Mouse (Mus musculus) cortical plate, adult 2 months (tissue): ENCODE measurements around the gene Nkd1.

ENCODE experiments used
- CTCF ChIP-seq: fragments of 200-500 bp; IDR thresholded peaks from 2 replicates; pipeline ENCODE4 v1.5.1; 2011; ENCODE audit warnings: mild to moderate bottlenecking, control low read depth, low read length; ENCODE audit not compliant: insufficient read depth; ENCODE audit errors: extremely low read depth
- POLR2A ChIP-seq: fragments of 200-500 bp; IDR thresholded peaks from 2 replicates; pipeline ENCODE4 v1.6.1; 2011; ENCODE audit warnings: mild to moderate bottlenecking, low read length, control low read depth; ENCODE audit not compliant: insufficient read depth; ENCODE audit errors: extremely low read depth

DNA sequence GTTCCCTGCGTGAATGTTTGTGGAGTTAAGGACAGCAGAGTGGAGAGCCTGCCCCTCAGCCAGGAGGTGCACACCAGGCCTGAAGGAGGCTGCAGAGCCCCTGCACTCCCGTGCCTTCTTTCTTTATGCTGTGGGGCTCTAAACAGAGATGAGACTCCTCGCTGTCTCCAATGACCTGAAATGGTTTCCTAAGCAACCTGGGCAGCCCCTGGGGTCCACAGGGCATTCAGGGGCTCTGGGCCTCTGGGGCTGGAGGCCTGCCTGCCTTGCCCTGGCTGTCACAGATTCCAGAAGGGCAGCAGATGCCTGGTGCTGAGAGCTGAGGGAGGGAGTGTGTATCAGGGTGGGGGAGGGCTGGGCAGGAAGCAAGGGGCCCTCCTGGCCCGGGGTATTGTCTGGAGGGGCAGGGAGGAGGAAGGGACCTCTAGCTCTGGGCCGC, 32.7 kb upstream of the Nkd1 start:
- no peak for TF ChIP-seq CTCF
- TF ChIP-seq POLR2A: no peak
